Mouse (Mus musculus): Measurements from ENCODE around the gene Aip.

DNA sequence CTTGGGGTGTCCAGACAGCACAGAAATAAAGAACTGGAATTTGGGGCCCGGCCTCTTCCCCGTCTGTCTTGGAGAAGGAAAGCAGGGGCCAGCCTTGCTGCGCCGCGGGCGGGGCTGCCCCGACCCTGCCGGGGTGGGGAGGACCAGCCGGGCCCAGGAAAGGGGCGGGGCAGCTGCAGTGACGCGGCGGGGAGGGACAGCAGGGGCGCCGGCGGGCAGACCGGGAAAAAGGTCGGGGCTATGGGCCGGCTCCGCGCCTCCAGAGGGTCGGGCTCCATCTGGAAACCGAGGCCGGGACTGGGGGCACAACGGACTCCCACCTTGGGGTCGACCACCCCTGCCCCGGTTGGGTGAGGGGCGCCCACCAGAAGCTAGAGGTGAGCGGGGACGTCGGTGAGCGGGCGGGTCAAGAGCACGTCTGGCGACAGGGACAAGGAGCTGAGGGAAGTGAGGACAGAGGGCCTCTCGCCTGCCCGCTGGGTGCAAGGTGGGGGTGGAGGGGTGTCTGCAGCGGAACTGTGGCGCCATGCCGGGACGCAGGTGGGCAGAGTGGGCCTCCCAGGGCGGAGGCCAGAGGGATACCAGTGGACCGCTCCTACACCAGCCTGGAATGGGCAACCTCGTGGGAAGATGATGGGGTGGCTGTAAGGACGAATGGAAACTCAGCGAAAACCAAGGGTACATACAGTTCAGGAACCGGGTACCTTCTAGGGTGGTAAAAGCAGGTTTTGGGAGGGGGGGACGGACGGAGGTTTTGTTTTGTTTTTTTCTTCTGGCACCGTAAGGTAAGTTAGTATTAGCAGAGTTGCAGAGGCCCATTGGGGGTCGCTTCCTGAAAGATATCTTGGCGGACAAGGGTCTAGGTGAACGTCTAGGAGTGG lies 25.6 kb downstream of the Aip start, which contains the start of gene Pitpnm1:
- TF ChIP-seq ZC3H11A (IDR thresholded peaks at IDR 0.05; ENCODE audit: borderline replicate concordance, low read depth, low read length) (no peak), HCFC1 (IDR thresholded peaks at IDR 0.05; ENCODE audit: borderline replicate concordance, insufficient read depth, low read length) (no peak)
